Mouse (Mus musculus) hematopoietic stem cell, adult 5-6 weeks (primary cell): ENCODE data around the gene Trim30b. TPM values are rescaled to one million over a fixed set of nuclear protein-coding genes. Genes with fewer than 3 reads are reported as not detected.

Source experiments
- total RNA-seq: library from RNA; stranded (forward); fragments of 172-1452, 232-1000 nt; gene quantifications from 2 replicates; pipeline ENCODE4 v1.2.3, GENCODE M21; 2017

Gene Trim30b
- total RNA-seq, 1 experiment from 2014 or later = 9.2 TPM

Other genes starting within 250 kb of the Trim30b start
- 0.25 TPM in 1 of 2 replicates, not detected in the other for gene Ubqln5, start 240.1 kb downstream of the Trim30b start, total RNA-seq
- gene Olfr643, start 232.5 kb downstream of the Trim30b start, total RNA-seq = not detected in 2 replicates
- gene Ubqln3, start 226.6 kb downstream of the Trim30b start, total RNA-seq = 0.13 and 0.30 TPM in 2 replicates
- gene Ubqlnl, start 219.3 kb downstream of the Trim30b start, total RNA-seq = 0.05 TPM in 1 of 2 replicates, not detected in the other
- 2.5 TPM in 1 of 2 replicates, not detected in the other for gene Olfm5, start 205.1 kb downstream of the Trim30b start, total RNA-seq
- gene Olfr648, start 186.5 kb downstream of the Trim30b start, total RNA-seq = not detected in 2 replicates
- gene Olfr649, start 173.9 kb downstream of the Trim30b start, total RNA-seq = not detected in 2 replicates
- gene Trim6, start 151.1 kb downstream of the Trim30b start, total RNA-seq = 9.3 and 16.7 TPM in 2 replicates
- gene Trim34a, start 125.4 kb downstream of the Trim30b start, total RNA-seq = 49.1 and 62.5 TPM in 2 replicates
- gene Trim5, start 81.8 kb downstream of the Trim30b start, total RNA-seq = 13.5 and 21.6 TPM in 2 replicates
- gene Trim12a, start 54.4 kb downstream of the Trim30b start, total RNA-seq = 124 and 139 TPM in 2 replicates
- gene Trim34b, start 40.4 kb downstream of the Trim30b start, total RNA-seq = 0.63 and 1.0 TPM in 2 replicates
- 48.6 and 57.0 TPM in 2 replicates for gene Trim12c, start 16.5 kb downstream of the Trim30b start, total RNA-seq
- gene Trim30c, start 31.0 kb upstream of the Trim30b start, total RNA-seq = 2.8 and 5.3 TPM in 2 replicates
- gene Trim30a, start 95.3 kb upstream of the Trim30b start, total RNA-seq = 57.1 and 71.2 TPM in 2 replicates
- gene Trim30d, start 138.0 kb upstream of the Trim30b start, total RNA-seq = 30.3 and 43.8 TPM in 2 replicates
- gene Olfr651, start 180.2 kb upstream of the Trim30b start, total RNA-seq = not detected in 2 replicates
- gene Olfr652, start 191.0 kb upstream of the Trim30b start, total RNA-seq = not detected in 2 replicates
- not detected in 2 replicates for gene Olfr653, start 207.4 kb upstream of the Trim30b start, total RNA-seq
- gene Olfr654, start 217.1 kb upstream of the Trim30b start, total RNA-seq = not detected in 2 replicates
- not detected in 2 replicates for gene Olfr655, start 231.9 kb upstream of the Trim30b start, total RNA-seq
- gene Olfr656, start 244.1 kb upstream of the Trim30b start, total RNA-seq = not detected in 2 replicates